Mouse (Mus musculus): ENCODE measurements around the gene Slc4a4.

The Slc4a4 gene

GRCm38 (mm10) chr5:88886668-88887555 is at the start of gene Slc4a4:
Gene Slc4a4, plus strand, starts transcription at chr5:88886818.
- no peak for DNase-seq (ENCODE audit: low spot score)

DNA sequence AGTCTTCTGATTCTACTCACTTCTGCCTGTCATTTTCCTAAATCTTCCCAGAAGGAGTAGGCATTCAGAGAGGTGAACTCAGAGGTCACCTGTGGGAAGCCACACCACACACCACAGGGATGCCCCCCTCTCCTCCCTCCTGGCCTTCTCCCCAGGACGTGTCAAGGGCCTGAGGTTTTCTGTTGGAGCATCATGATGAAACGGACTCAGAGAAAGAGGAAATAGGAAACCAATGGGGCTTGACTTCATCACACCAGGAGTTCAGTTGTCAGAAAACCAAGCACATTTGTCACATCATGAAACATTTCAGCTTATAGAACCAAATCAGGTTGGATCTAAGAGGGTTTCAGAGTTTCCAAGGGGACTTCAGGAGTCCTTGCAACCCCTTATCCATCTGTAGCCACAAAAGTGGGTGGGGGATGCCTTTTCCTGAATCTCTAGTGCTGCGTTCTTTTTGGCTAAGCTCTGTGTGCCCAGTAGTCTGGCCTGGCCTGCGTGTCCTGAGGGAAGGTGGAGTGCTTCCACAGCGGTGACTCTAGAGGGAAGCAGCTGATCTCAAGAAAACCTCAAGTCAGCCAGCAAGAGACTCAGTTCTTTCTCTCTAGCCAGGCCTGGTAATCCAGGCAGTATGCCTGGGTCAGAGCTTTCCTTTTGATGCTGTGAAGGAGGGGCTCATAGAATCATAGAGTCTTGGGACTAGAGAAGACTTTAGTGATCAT is 46.4 kb upstream of the Slc4a4 start:
- DNase-seq (ENCODE audit: low spot score): no peak

GRCm38 (mm10) chr5:88857311-88857710 is 29.3 kb upstream of the Slc4a4 start:
- DNase-seq (ENCODE audit: low spot score): no peak

DNA sequence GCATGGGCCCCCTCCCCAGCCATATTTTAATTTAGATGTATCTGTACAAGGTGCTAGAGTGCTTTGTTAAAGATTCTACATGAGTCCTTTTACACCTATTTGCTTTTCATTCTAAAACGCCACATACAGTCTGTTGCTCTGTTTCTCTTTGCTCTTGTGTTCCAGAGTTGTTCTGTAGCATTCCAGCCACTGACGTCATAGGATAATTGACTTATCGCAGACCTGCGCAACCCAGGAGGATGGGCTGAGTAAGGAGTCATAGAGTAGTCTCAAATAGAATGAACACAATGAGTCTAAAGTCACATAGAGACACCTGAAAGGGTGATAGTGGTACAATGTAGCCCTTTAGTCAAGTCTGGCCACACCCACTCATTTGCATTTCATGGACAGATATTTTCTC is 28.8 kb upstream of the Slc4a4 start:
- DNase-seq (ENCODE audit: low spot score): no peak

GRCm38 (mm10) chr5:88858226-88858625 is 28.4 kb upstream of the Slc4a4 start:
- no peak for DNase-seq (ENCODE audit: low spot score)

- DNase-seq (ENCODE audit: low spot score): no peak
Measured at GRCm38 (mm10) chr5:88862163-88862562, 24.5 kb upstream of the Slc4a4 start.

DNA sequence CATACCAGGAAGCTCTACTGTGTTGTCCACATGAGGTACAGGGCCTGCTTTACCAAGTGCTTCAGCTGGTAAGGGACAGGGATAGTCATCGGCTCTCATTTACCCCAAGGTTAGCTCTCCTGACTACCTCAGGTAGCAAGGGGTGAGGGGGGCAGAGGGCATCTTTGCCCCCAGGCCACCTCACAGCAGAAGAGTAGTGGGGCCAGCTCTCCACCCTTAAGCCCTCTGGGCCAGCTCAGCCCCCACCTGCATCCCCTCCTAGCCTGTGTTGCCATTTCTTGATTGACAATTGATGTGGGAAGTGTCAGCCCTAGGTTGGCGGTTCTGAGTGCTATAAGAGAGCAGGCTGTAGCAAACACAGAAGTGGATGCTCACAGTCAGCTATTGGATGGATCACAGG is 23.8 kb upstream of the Slc4a4 start:
- no peak for DNase-seq (ENCODE audit: low spot score)

GRCm38 (mm10) chr5:88884101-88884500 is 2.5 kb upstream of the Slc4a4 start:
- no peak for DNase-seq (ENCODE audit: low spot score)

DNA sequence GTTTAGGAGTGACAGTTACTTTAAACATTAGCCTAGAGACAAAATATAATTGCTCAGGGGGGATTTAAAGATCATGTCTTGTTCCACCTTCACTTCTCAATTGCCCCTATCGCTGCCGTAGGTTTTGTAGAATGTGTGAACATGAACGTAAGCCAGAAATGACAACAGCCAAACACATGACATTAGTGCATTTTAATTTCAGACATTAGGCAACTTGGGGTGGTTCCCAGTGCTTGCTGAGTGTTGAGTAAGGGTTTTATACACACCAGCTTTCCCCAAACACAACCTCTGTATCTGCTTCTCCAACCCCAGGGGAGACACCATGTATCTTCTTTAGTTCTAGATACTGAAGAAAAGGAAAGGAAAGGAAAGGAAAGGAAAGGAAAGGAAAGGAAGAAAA is 1.1 kb upstream of the Slc4a4 start:
- no peak for DNase-seq (ENCODE audit: low spot score)

DNA sequence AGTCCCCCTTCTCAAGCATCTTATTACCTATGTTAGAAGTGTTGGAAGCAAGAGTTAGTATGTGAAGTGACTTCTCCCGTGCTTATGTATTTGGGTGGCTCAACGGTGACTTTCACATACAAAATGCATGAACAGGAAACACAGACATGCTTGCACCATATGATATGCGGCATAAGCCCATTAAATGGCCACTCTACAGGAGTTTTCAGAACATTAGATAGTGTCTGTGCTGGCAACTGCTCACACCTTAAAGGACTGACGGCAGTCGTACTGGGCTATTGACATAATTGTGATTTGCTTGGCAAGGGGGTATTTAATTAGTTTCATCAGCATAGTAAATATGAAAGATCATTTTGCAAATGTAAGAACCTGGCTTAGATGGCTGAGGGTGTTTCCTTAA is 674 bp upstream of the Slc4a4 start:
- DNase-seq (ENCODE audit: low spot score): no peak

DNA sequence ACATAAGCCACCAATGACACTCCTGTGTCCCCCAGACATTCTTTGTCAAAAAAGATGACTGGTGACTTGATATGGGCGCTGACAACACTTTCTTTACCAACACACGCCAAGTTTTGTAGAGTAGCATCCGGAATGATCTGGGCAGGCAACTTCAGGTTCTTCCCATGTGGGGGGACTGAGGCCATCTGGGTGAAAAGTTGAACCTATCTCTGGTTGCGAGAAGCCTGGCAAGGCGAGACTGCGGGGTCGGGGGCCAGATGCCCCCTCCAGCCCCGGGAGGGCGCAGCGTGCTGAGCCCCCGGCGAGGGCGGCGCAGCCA is 310 bp upstream of the Slc4a4 start:
- no peak for DNase-seq (ENCODE audit: low spot score)

DNA sequence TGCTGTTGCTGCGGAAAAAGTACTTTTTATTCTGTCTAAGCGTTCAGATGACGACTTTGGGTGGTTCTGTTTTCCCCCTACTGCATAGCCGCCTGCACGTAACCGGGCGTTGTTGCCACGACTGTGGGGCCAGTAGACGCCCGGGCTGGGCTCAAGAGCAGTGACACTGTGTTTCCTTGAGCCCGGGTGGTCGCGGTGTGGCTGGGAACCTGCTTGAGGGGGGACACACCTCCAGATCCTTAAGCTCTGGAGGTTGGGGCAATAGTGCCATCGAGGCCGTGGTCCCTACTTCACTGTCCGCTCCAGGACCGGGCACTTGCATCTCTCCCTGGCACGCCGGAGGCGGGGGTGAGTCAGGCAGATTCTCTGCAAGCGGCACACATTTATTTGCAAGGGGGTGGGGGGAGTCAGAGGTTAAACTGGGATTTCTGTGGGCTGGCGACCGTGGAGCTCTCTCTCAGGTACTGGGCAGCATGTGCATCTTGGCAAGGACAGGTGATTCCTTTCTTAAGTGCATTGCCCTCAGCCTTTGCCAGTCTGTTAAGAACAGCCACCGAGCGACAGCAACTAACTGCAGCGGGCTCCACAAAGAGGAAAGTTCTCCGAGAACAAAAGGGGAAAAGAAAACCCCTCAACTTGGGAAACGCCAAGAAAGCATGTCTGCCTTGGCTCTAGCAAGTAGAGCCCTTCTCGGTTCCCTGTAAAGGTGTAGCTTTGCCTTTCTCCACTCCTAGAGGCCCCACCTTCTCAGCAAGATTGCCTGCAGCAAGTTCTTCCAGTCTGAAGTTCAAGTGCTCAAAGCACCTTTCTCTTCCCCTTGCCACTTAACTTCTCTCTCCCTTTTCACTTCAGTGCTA is 1.2 kb downstream of the Slc4a4 start:
- DNase-seq (ENCODE audit: low spot score): no peak

GRCm38 (mm10) chr5:88888413-88888700 is 1.7 kb downstream of the Slc4a4 start:
- no peak for DNase-seq (ENCODE audit: low spot score)

DNA sequence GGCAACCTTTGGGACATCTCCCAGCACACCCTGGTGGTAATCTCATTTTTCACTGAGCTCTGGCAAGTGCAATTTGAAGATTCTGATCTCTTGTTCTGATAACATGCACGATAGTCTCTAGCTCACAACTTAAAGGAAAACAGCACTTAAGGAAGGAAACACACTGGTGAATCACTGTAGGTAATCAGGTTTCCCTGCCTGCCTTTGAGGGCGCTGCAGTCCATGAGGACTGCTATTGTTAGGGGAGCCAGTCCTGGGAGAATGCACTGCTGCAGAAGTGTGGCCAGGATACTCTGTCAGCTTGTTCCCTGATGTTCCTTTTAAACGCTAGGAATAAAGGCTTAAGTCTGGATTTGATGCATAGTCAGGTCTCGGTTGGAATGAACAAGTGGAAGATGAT is 2.7 kb downstream of the Slc4a4 start:
- no peak for DNase-seq (ENCODE audit: low spot score)

GRCm38 (mm10) chr5:88890146-88890545 is 3.5 kb downstream of the Slc4a4 start:
- no peak for DNase-seq (ENCODE audit: low spot score)

GRCm38 (mm10) chr5:88896574-88896973 is 10.0 kb downstream of the Slc4a4 start:
- DNase-seq (ENCODE audit: low spot score): no peak

- DNase-seq (ENCODE audit: low spot score): no peak
Measured at GRCm38 (mm10) chr5:88903111-88903510, 16.5 kb downstream of the Slc4a4 start.

DNA sequence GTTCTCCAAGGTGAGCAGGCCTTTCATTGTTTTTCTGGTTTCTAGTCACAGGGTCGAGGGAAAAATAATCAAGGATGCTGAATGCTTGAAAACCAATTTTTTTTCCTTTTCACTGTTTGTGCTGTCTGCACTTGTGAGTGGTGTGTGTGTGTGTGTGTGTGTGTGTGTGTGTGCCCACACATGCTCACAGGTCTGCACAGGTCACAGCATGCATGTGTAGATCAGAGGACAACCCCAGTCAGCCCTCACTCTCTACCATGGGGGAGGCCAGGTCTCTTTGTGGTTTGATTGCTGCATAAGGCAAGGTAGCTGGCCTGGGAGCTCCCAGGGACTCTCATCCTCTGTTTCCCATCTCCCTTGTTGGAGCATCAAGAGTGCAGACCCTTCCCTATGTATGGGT is 16.9 kb downstream of the Slc4a4 start:
- DNase-seq (ENCODE audit: low spot score): no peak

DNA sequence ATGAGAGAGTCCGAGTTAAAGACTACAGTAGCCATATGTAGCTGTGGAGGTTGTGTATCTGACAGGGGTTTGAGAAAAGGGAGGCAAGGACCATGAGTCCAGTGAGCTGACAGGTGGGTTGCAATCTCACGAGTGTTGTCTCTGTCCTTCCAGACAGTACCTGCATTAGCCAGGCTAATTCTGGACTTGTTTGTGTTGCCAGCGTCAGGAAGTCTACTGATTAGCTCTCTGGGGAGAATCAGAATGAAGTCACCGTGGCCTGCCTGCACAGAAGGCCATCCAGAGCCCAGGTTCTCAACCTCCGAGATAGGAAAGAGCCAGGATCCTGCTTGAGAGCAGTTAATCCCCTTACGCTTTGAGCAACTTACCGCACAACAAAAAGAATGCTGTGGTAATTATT is 18.2 kb downstream of the Slc4a4 start:
- no peak for DNase-seq (ENCODE audit: low spot score)

DNA sequence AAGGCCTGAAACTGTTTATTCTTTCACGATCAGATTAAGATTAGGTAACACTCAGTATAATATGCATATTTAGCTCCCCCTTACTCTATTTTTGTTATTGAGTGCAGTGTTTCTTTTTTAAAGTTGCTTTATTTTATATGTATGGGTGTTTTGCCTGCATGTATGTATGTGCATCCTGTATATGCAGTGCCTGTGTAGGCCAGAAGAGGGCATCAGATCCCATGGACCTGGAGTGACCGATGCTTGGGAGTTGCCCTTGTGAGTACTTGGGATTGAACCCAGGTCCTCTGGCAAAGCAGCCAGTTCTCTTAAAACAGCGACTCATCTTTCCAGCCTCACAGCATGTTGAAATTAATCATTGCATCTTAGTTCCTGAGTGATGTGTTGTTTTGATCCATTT is 21.0 kb downstream of the Slc4a4 start:
- no peak for DNase-seq (ENCODE audit: low spot score)

- DNase-seq (ENCODE audit: low spot score): no peak
Measured at GRCm38 (mm10) chr5:88912629-88913028, 26.0 kb downstream of the Slc4a4 start.

DNA sequence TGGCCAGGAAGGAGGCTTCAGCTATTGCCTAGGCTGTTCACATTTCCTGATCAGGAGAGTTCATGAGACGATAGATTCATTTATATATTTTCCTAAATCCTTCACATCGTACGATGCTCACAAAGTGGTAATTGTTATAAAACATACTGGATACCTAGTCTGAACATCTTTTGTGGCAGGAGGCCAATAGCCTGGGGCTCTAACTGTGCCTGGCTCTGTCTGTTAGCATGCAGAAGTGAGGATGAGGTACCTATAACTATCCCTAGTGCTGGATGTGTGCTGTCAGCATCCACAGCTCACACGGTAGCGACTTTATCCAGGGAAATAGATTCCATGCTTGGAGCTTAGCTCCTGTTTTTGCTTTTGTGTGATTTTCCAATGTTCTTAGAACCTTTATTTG is 28.5 kb downstream of the Slc4a4 start:
- no peak for DNase-seq (ENCODE audit: low spot score)

DNA sequence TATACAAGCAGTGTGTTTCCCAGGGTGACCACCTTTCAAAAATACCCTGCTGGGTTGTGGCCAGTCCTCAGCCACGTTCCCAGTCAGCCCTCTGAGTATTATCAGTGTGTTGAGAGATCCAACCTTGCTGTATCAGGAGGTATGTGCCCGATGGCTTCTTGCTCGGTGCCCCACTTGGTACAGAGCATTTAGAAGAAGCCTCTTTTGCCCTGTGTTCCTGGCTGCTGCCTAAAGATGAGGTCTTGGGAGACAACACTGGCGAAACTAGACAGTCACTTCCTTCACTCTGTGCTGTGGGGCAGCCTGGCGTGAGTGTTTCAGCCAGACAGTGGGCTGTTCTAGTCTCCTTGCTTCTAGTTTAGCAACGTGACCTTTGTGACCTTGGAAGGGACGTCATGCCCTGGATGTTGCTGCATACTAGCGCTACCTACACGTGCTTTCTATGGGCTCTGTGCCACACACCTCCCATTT is 29.9 kb downstream of the Slc4a4 start:
- DNase-seq (ENCODE audit: low spot score): no peak

All from c-Kit-positive CD71-positive TER-119-positive erythroid progenitor cells, embryonic 14.5 days (primary cell).